Mouse (Mus musculus) bone marrow macrophage, adult 2 months (primary cell): Measurements from ENCODE around the gene Aurkb.

Experiments used
- CTCF ChIP-seq: IDR thresholded peaks from 2 replicates; pipeline ENCODE4 v1.5.1; 2012; ENCODE audit warnings: low read depth, mild to moderate bottlenecking, low read length, moderate library complexity
- POLR2A ChIP-seq: IDR thresholded peaks from 2 replicates; pipeline ENCODE4 v1.6.1; 2012; ENCODE audit warnings: mild to moderate bottlenecking, low read depth, low read length, borderline replicate concordance

GRCm38 (mm10) chr11:69028805-69029204, 16.6 kb upstream of the Aurkb start:
- TF ChIP-seq CTCF, result no peak
- TF ChIP-seq POLR2A, result no peak
